Mouse (Mus musculus): ENCODE measurements around the gene Mroh2a.

Gene Mroh2a

GRCm38 (mm10) chr1:88226670-88227379 lies at the start of gene Mroh2a:
Gene Mroh2a (plus strand): TSS chr1:88226986.
- peak; percentile 7 for DNase-seq

GRCm38 (mm10) chr1:88179657-88180056 lies 47.1 kb upstream of the Mroh2a start:
- no peak for DNase-seq

GRCm38 (mm10) chr1:88186325-88186935 lies 40.4 kb upstream of the Mroh2a start:
- no peak for DNase-seq

GRCm38 (mm10) chr1:88192136-88192535 lies 34.6 kb upstream of the Mroh2a start:
- DNase-seq = no peak

GRCm38 (mm10) chr1:88195687-88196086 lies 31.1 kb upstream of the Mroh2a start:
- peak; percentile 70 for DNase-seq

GRCm38 (mm10) chr1:88197443-88197842 lies 29.3 kb upstream of the Mroh2a start:
- no peak for DNase-seq

- DNase-seq = no peak
Observed at GRCm38 (mm10) chr1:88199996-88200395, 26.8 kb upstream of the Mroh2a start.

GRCm38 (mm10) chr1:88200456-88200855 lies 26.3 kb upstream of the Mroh2a start, which contains the start of gene Ugt1a2:
Gene Ugt1a2 (plus strand): TSS chr1:88200601.
- peak; percentile 36 for DNase-seq

- DNase-seq = peak; percentile 88
Observed at GRCm38 (mm10) chr1:88205294-88205922, 21.4 kb upstream of the Mroh2a start, which contains the start of gene Dnajb3. Gene Dnajb3 (minus strand): TSS chr1:88205782.

GRCm38 (mm10) chr1:88206843-88207479 lies 19.8 kb upstream of the Mroh2a start:
- DNase-seq = no peak

- no peak for DNase-seq
Observed at GRCm38 (mm10) chr1:88211812-88212211, 15.0 kb upstream of the Mroh2a start, which contains the start of gene Ugt1a1. Gene Ugt1a1 (plus strand): TSS chr1:88211959.

- DNase-seq = no peak
Observed at GRCm38 (mm10) chr1:88212341-88213045, 14.3 kb upstream of the Mroh2a start.

- DNase-seq = no peak
Observed at GRCm38 (mm10) chr1:88213061-88213460, 13.7 kb upstream of the Mroh2a start.

- DNase-seq = peak; percentile 15
Observed at GRCm38 (mm10) chr1:88213766-88214461, 12.9 kb upstream of the Mroh2a start.

- DNase-seq = no peak
Observed at GRCm38 (mm10) chr1:88214462-88214952, 12.3 kb upstream of the Mroh2a start.

- no peak for DNase-seq
Observed at GRCm38 (mm10) chr1:88215466-88216380, 11.1 kb upstream of the Mroh2a start.

GRCm38 (mm10) chr1:88216551-88216950 lies 10.2 kb upstream of the Mroh2a start:
- no peak for DNase-seq

GRCm38 (mm10) chr1:88217144-88217543 lies 9.6 kb upstream of the Mroh2a start:
- DNase-seq = peak; percentile 32

GRCm38 (mm10) chr1:88217576-88217975 lies 9.2 kb upstream of the Mroh2a start:
- DNase-seq = no peak

GRCm38 (mm10) chr1:88218051-88218450 lies 8.7 kb upstream of the Mroh2a start:
- peak; percentile 19 for DNase-seq

- no peak for DNase-seq
Observed at GRCm38 (mm10) chr1:88218591-88218990, 8.2 kb upstream of the Mroh2a start.
